Comparison of ENCODE assay signal across 8 mouse cellular contexts in the genomic region with DNA sequence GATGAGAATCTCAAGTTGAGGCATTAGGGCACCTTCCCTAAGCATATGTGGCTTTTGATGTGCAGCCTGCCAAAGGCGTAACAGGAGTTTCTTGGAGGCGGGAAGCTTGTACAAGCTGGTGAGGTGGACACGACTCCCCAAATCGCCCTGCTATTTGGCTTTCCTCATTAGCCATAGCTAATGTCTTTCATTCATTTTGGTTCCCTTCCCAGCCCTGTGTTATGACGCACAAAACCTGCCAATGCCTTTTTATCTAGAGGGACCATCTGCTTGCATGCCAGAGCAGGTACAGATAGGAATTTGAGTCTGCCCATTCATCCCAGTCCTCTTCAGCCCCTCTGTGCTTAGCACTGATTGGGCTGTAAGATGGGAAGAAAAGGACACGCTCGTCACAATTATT. TPM values are rescaled to one million over a fixed set of nuclear protein-coding genes. Genes with fewer than 3 reads are reported as not detected.
DNase-seq lines count a peak whose midpoint lies in the region; ATAC-seq and TF ChIP-seq lines count a peak whose summit lies in the region.
"Had no signal": no experiment of that assay in that cellular context is flagged by ENCODE, and none has a peak within 500 bp of the region (broad histone marks: within the 10 kb centered on the region; RNA-seq: fewer than 3 reads in every experiment).

No protein-coding gene starts in this region.

- peak overlapping the region; percentile 55 for H3K27ac ChIP-seq in hindbrain, postnatal 0 days
- H3K27ac ChIP-seq in hindbrain, embryonic 14.5 days = no peak overlapping the region
- peak overlapping the region; percentile 92 for H3K27ac ChIP-seq in brown adipose tissue, adult 24 weeks (replicated peaks; ENCODE audit: low read depth, low read length)
- H3K27ac ChIP-seq in liver, embryonic 15.5 days (replicated peaks) = peak overlapping the region; percentile 56
- H3K27ac ChIP-seq in hindbrain, embryonic 12.5 days = no peak overlapping the region

- no peak overlapping the region for H3K4me2 ChIP-seq in hindbrain, postnatal 0 days (ENCODE audit: low read depth, low read length)
- H3K4me2 ChIP-seq in hindbrain, embryonic 14.5 days (replicated peaks) = no peak overlapping the region
- H3K4me2 ChIP-seq in liver, embryonic 15.5 days = peak overlapping the region; percentile 29
- H3K4me2 ChIP-seq in hindbrain, embryonic 12.5 days (replicated peaks) = no peak overlapping the region

- no peaks in the 10 kb centered on the region for H3K27me3 ChIP-seq in hindbrain, postnatal 0 days (ENCODE audit: insufficient read depth, low read length)
- H3K27me3 ChIP-seq in hindbrain, embryonic 14.5 days (ENCODE audit: control insufficient read depth, insufficient read depth, low read length) = no peaks in the 10 kb centered on the region
- H3K27me3 ChIP-seq in liver, embryonic 15.5 days = no peaks in the 10 kb centered on the region
- no peaks in the 10 kb centered on the region for H3K27me3 ChIP-seq in hindbrain, embryonic 12.5 days

- H3K4me1 ChIP-seq in hindbrain, postnatal 0 days (ENCODE audit: insufficient read depth, low read length) = peaks cover 24% of the 10 kb centered on the region
- H3K4me1 ChIP-seq in hindbrain, embryonic 14.5 days (replicated peaks; ENCODE audit: control insufficient read depth, insufficient read depth, low read length) = peaks cover 6% of the 10 kb centered on the region; the same call in 1 of the 2 replicates
- H3K4me1 ChIP-seq in brown adipose tissue, adult 24 weeks (ENCODE audit: control insufficient read depth, insufficient read depth, insufficient read length, low read length) = peaks cover 66% of the 10 kb centered on the region
- H3K4me1 ChIP-seq in liver, embryonic 15.5 days (replicated peaks) = peaks cover 63% of the 10 kb centered on the region
- H3K4me1 ChIP-seq in hindbrain, embryonic 12.5 days = peaks cover 20% of the 10 kb centered on the region

- TF ChIP-seq CTCF in hindbrain, postnatal 0 days (IDR thresholded peaks at IDR 0.05; ENCODE audit: low read depth) = no peak

- H3K9me3 ChIP-seq in hindbrain, postnatal 0 days (ENCODE audit: low read length) = no peaks in the 10 kb centered on the region
- no peaks in the 10 kb centered on the region for H3K9me3 ChIP-seq in hindbrain, embryonic 14.5 days (ENCODE audit: control insufficient read depth, low read length)
- H3K9me3 ChIP-seq in liver, embryonic 15.5 days (replicated peaks) = no peaks in the 10 kb centered on the region
- H3K9me3 ChIP-seq in hindbrain, embryonic 12.5 days (replicated peaks) = no peaks in the 10 kb centered on the region

- 64% methylated on average over 7 of the region's 7 CpGs for WGBS in hindbrain, postnatal 0 days
- WGBS in hindbrain, embryonic 14.5 days = 78% methylated on average over 7 of the region's 7 CpGs
- 43% methylated on average over 7 of the region's 7 CpGs for WGBS in liver, embryonic 15.5 days (ENCODE audit: insufficient replicate concordance)
- WGBS in hindbrain, embryonic 12.5 days = 83% methylated on average over 7 of the region's 7 CpGs

- ATAC-seq in hindbrain, postnatal 0 days = no peak
- ATAC-seq in hindbrain, embryonic 14.5 days (ENCODE audit: low FRiP score) = no peak
- peak; percentile 68 for ATAC-seq in liver, embryonic 15.5 days (ENCODE audit: insufficient read depth)
- ATAC-seq in hindbrain, embryonic 12.5 days (ENCODE audit: low FRiP score) = no peak

- DNase-seq in hindbrain, postnatal 0 days (ENCODE audit: low spot score) = no peak
- no peak for DNase-seq in hindbrain, embryonic 14.5 days (ENCODE audit: low spot score)
- DNase-seq in cerebellum, adult 8-10 months = peak; percentile 33
- no peak for DNase-seq in spleen, postnatal 36 days (ENCODE audit: low spot score in 2 of 2)
- DNase-seq: embryo, embryonic 11 days had no signal

- no peak overlapping the region for H3K9ac ChIP-seq in hindbrain, postnatal 0 days (replicated peaks; ENCODE audit: low read length)
- no peak overlapping the region for H3K9ac ChIP-seq in hindbrain, embryonic 14.5 days
- no peak overlapping the region for H3K9ac ChIP-seq in liver, embryonic 15.5 days
- no peak overlapping the region for H3K9ac ChIP-seq in hindbrain, embryonic 12.5 days

- H3K4me3 ChIP-seq in hindbrain, postnatal 0 days (ENCODE audit: low read length) = no peak overlapping the region
- no peak overlapping the region for H3K4me3 ChIP-seq in hindbrain, embryonic 14.5 days (replicated peaks; ENCODE audit: low read length)
- no peak overlapping the region for H3K4me3 ChIP-seq in brown adipose tissue, adult 24 weeks (ENCODE audit: insufficient read depth, low read depth, low read length)
- no peak overlapping the region for H3K4me3 ChIP-seq in liver, embryonic 15.5 days (replicated peaks)
- H3K4me3 ChIP-seq in hindbrain, embryonic 12.5 days = no peak overlapping the region

- H3K36me3 ChIP-seq in hindbrain, postnatal 0 days (ENCODE audit: insufficient read depth, low read length) = peaks cover 7% of the 10 kb centered on the region
- no peaks in the 10 kb centered on the region for H3K36me3 ChIP-seq in hindbrain, embryonic 14.5 days (replicated peaks; ENCODE audit: control insufficient read depth, insufficient read depth)
- H3K36me3 ChIP-seq in liver, embryonic 15.5 days (replicated peaks) = no peaks in the 10 kb centered on the region
- H3K36me3 ChIP-seq in hindbrain, embryonic 12.5 days = peaks cover 2% of the 10 kb centered on the region; the same call in 1 of the 2 replicates

RNA-seq across cellular contexts. Expression of a gene that starts 40.2 kb away (rescaled TPM):
- 141 and 162 TPM in 2 replicates for total RNA-seq in hindbrain, postnatal 0 days (2014; rRNA removed)
- 59.7 and 60.0 TPM in 2 replicates for polyA plus RNA-seq in hindbrain, postnatal 0 days (2015; fragmentation: Nextera tagmentation; extraction: Ambion mirVana)
- 42.5 and 45.1 TPM in 2 replicates for polyA plus RNA-seq in hindbrain, embryonic 14.5 days (2014; fragmentation: Nextera tagmentation; extraction: Ambion mirVana)
- polyA plus RNA-seq in brown adipose tissue, adult 24 weeks (2012; ENCODE audit: insufficient read depth, insufficient read length, missing spikeins) = 63.4 and 130 TPM in 2 replicates
- polyA plus RNA-seq in liver, embryonic 15.5 days (2015; fragmentation: Nextera tagmentation; extraction: Ambion mirVana) = 6.3 and 6.7 TPM in 2 replicates
- 42.3 and 46.1 TPM in 2 replicates for polyA plus RNA-seq in hindbrain, embryonic 12.5 days (2016; fragmentation: Nextera tagmentation; extraction: Ambion mirVana)

Comparison
In these comparisons a context has a peak if more than half of its experiments do, and no peak if none do; other contexts are left out.
1. H3K27ac ChIP-seq: peak in hindbrain, postnatal 0 days (single experiment), brown adipose tissue, adult 24 weeks (single experiment) and liver, embryonic 15.5 days (single experiment); none in hindbrain, embryonic 14.5 days (single experiment) and hindbrain, embryonic 12.5 days (single experiment).